Mouse (Mus musculus): Measurements from ENCODE around the gene Rhbdf1. TPM values are rescaled to one million over a fixed set of nuclear protein-coding genes. Genes with fewer than 3 reads are reported as not detected.

Gene Rhbdf1
- total RNA-seq, 2 experiments from 2014 or later, result 1.2 TPM; not detected in 1

Other genes with a start within 250 kb of the Rhbdf1 start
- gene Nsg2, start 221.8 kb downstream of the Rhbdf1 start, total RNA-seq (2015; ENCODE audit: low replicate concordance), result not detected in 2 replicates
- not detected in 2 replicates for gene Nsg2, start 221.8 kb downstream of the Rhbdf1 start, total RNA-seq (2017; ENCODE audit: low replicate concordance)
- not detected in 2 replicates for gene Il9r, start 22.0 kb downstream of the Rhbdf1 start, total RNA-seq (2015; ENCODE audit: low replicate concordance)
- not detected in 2 replicates for gene Il9r, start 22.0 kb downstream of the Rhbdf1 start, total RNA-seq (2017; ENCODE audit: low replicate concordance)
- 64.4 and 68.3 TPM in 2 replicates for gene Snrnp25, start 16.9 kb downstream of the Rhbdf1 start, total RNA-seq (2015; ENCODE audit: low replicate concordance)
- 29.9 and 61.1 TPM in 2 replicates for gene Snrnp25, start 16.9 kb downstream of the Rhbdf1 start, total RNA-seq (2017; ENCODE audit: low replicate concordance)
- 21.3 and 22.1 TPM in 2 replicates for gene Mpg, start 4.2 kb upstream of the Rhbdf1 start, total RNA-seq (2015; ENCODE audit: low replicate concordance)
- gene Mpg, start 4.2 kb upstream of the Rhbdf1 start, total RNA-seq (2017; ENCODE audit: low replicate concordance), result 29.0 and 33.3 TPM in 2 replicates
- 58.0 and 62.7 TPM in 2 replicates for gene Nprl3, start 45.4 kb upstream of the Rhbdf1 start, total RNA-seq (2015; ENCODE audit: low replicate concordance)
- 166 and 187 TPM in 2 replicates for gene Nprl3, start 45.4 kb upstream of the Rhbdf1 start, total RNA-seq (2017; ENCODE audit: low replicate concordance)
- 7.9 and 8.8 TPM in 2 replicates for gene Hba-x, start 54.1 kb upstream of the Rhbdf1 start, total RNA-seq (2015; ENCODE audit: low replicate concordance)
- 0.68 and 2.2 TPM in 2 replicates for gene Hba-x, start 54.1 kb upstream of the Rhbdf1 start, total RNA-seq (2017; ENCODE audit: low replicate concordance)
- gene Hba-a1, start 61.2 kb upstream of the Rhbdf1 start, total RNA-seq (2015; ENCODE audit: low replicate concordance), result 59,368 and 63,767 TPM in 2 replicates
- 14,861 and 24,674 TPM in 2 replicates for gene Hba-a1, start 61.2 kb upstream of the Rhbdf1 start, total RNA-seq (2017; ENCODE audit: low replicate concordance)
- 294 and 334 TPM in 2 replicates for gene Hbq1b, start 64.7 kb upstream of the Rhbdf1 start, total RNA-seq (2015; ENCODE audit: low replicate concordance)
- gene Hbq1b, start 64.7 kb upstream of the Rhbdf1 start, total RNA-seq (2017; ENCODE audit: low replicate concordance), result 138 and 139 TPM in 2 replicates
- gene Hba-a2, start 74.2 kb upstream of the Rhbdf1 start, total RNA-seq (2015; ENCODE audit: low replicate concordance), result 143,341 and 149,783 TPM in 2 replicates
- gene Hba-a2, start 74.2 kb upstream of the Rhbdf1 start, total RNA-seq (2017; ENCODE audit: low replicate concordance), result 224,706 and 268,423 TPM in 2 replicates
- 28.2 and 42.2 TPM in 2 replicates for gene Hbq1a, start 77.8 kb upstream of the Rhbdf1 start, total RNA-seq (2015; ENCODE audit: low replicate concordance)
- 17.0 and 21.0 TPM in 2 replicates for gene Hbq1a, start 77.8 kb upstream of the Rhbdf1 start, total RNA-seq (2017; ENCODE audit: low replicate concordance)
- gene Sh3pxd2b, start 125.5 kb upstream of the Rhbdf1 start, total RNA-seq (2015; ENCODE audit: low replicate concordance), result 0.42 and 0.96 TPM in 2 replicates
- 0.28 and 0.85 TPM in 2 replicates for gene Sh3pxd2b, start 125.5 kb upstream of the Rhbdf1 start, total RNA-seq (2017; ENCODE audit: low replicate concordance)
- gene Ubtd2, start 233.1 kb upstream of the Rhbdf1 start, total RNA-seq (2015; ENCODE audit: low replicate concordance), result 0.58 and 1.3 TPM in 2 replicates
- not detected in 2 replicates for gene Ubtd2, start 233.1 kb upstream of the Rhbdf1 start, total RNA-seq (2017; ENCODE audit: low replicate concordance)

Measured in erythroblast, adult 5-6 weeks (primary cell).